Mouse (Mus musculus) kidney, postnatal 0 days (tissue): ENCODE measurements around the gene Atp8b4. TPM values are rescaled to one million over a fixed set of nuclear protein-coding genes. Genes with fewer than 3 reads are reported as not detected.

Source experiments
- ATAC-seq: fragments of 200-750 bp; cut with Nextera tagmentation; replicated peaks from 2 replicates; pipeline ENCODE4 v1.8.0; 2017; ENCODE audit warnings: low read depth, moderate number of reproducible peaks, moderate TSS enrichment, moderate library complexity; ENCODE audit not compliant: low FRiP score
- DNase-seq: peaks from one replicate; pipeline ENCODE4 v3.0.0-alpha.2; 2016; ENCODE audit warnings: low spot score
- H3K27ac ChIP-seq: fragments of 300-500 bp; sonication (generic); 2 replicates; pipeline ENCODE4 v1.5.1; 2014; ENCODE audit warnings: mild to moderate bottlenecking
- H3K27me3 ChIP-seq: fragments of 300-500 bp; sonication (generic); 2 replicates; pipeline ENCODE4 v1.6.1; 2014; ENCODE audit warnings: low read length, mixed read lengths; ENCODE audit not compliant: insufficient read depth
- H3K36me3 ChIP-seq: fragments of 300-500 bp; sonication (generic); 2 replicates; pipeline ENCODE4 v1.6.1; 2014; ENCODE audit warnings: low read length, mixed read lengths; ENCODE audit not compliant: insufficient read depth
- H3K4me1 ChIP-seq: fragments of 300-500 bp; sonication (generic); replicated peaks from 2 replicates; pipeline ENCODE4 v1.6.1; 2014; ENCODE audit warnings: antibody characterized with exemption, low read length, mixed read lengths; ENCODE audit not compliant: insufficient read depth
- H3K4me2 ChIP-seq: fragments of 300-500 bp; sonication (generic); 2 replicates; pipeline ENCODE4 v1.6.1; 2014; ENCODE audit warnings: mild to moderate bottlenecking, low read length, moderate library complexity, mixed read lengths
- H3K4me3 ChIP-seq: fragments of 300-500 bp; sonication (generic); replicated peaks from 2 replicates; pipeline ENCODE4 v1.5.1; 2014; ENCODE audit warnings: low read depth, low read length
- H3K9ac ChIP-seq: fragments of 300-500 bp; sonication (generic); 2 replicates; pipeline ENCODE4 v1.6.1; 2014; ENCODE audit warnings: low read depth, low read length
- H3K9me3 ChIP-seq: fragments of 300-500 bp; sonication (generic); replicated peaks from 2 replicates; pipeline ENCODE4 v1.6.1; 2016; ENCODE audit warnings: low read length, inconsistent platforms, mixed read lengths
- CTCF ChIP-seq: IDR thresholded peaks from 2 replicates; pipeline ENCODE4 v1.5.1; 2016; ENCODE audit warnings: antibody characterized with exemption, low read depth, mild to moderate bottlenecking, moderate library complexity
- WGBS: fragments of 180-500 bp; shearing (Covaris S2); extraction: QIAGEN DNeasy Blood & Tissue Kit; methylation state at CpG from one replicate; pipeline ENCODE4 v1.1.7; 2014; 5-methylcytosine and 5-hydroxymethylcytosine counted together
- polyA plus RNA-seq: library from polyadenylated mRNA; unstranded; fragments of >200 nt; fragmentation: Nextera tagmentation; extraction: Ambion mirVana; gene quantifications from 2 replicates; pipeline ENCODE4 v1.2.1, GENCODE M21; 2015

The Atp8b4 gene
- polyA plus RNA-seq, 1 experiment from 2014 or later = 0.12 TPM

GRCm38 (mm10) chr2:126274826-126275405 lies 225.6 kb downstream of the Atp8b4 start:
- ATAC-seq (no peak), DNase-seq (no peak)
- WGBS = 74% methylated on average over 3 of the region's 3 CpGs
- H3K27ac ChIP-seq = no peak overlapping the region
- no peak overlapping the region for H3K9ac ChIP-seq
- H3K4me2 ChIP-seq = no peak overlapping the region
- no peaks in the 10 kb centered on the region for H3K9me3 ChIP-seq
- no peak overlapping the region for H3K4me3 ChIP-seq
- H3K27me3 ChIP-seq = no peaks in the 10 kb centered on the region
- no peaks in the 10 kb centered on the region for H3K4me1 ChIP-seq
- TF ChIP-seq CTCF = no peak
- no peaks in the 10 kb centered on the region for H3K36me3 ChIP-seq

- Histone ChIP-seq H3K4me2 (no peak overlapping the region), H3K36me3 (no peaks in the 10 kb centered on the region), H3K9me3 (no peaks in the 10 kb centered on the region), H3K4me3 (no peak overlapping the region), H3K27ac (no peak overlapping the region), H3K9ac (no peak overlapping the region), H3K4me1 (no peaks in the 10 kb centered on the region), H3K27me3 (no peaks in the 10 kb centered on the region)
- 67% methylated on average over 3 of the region's 3 CpGs for WGBS
- TF ChIP-seq CTCF = no peak
- DNase-seq = no peak
- ATAC-seq = no peak
These were observed 226.2 kb downstream of the Atp8b4 start for GRCm38 (mm10) chr2:126274311-126274710.

Other genes starting within 250 kb of the Atp8b4 start
- 214 and 258 TPM in 2 replicates for gene Slc27a2, start 51.7 kb upstream of the Atp8b4 start, polyA plus RNA-seq
- gene Hdc, start 118.6 kb upstream of the Atp8b4 start, polyA plus RNA-seq = 223 and 250 TPM in 2 replicates
- gene Gabpb1, start 175.7 kb upstream of the Atp8b4 start, polyA plus RNA-seq = 36.7 and 40.7 TPM in 2 replicates
- gene Usp8, start 206.7 kb upstream of the Atp8b4 start, polyA plus RNA-seq = 35.7 and 42.1 TPM in 2 replicates